Mouse (Mus musculus) hindbrain, embryonic 13.5 days (tissue): ENCODE data around the gene Ube3b. TPM values are rescaled to one million over a fixed set of nuclear protein-coding genes. Genes with fewer than 3 reads are reported as not detected.

Experiments
- ATAC-seq: fragments of 200-750 bp; cut with Nextera tagmentation; 2 replicates; pipeline ENCODE4 v1.8.0; 2017; ENCODE audit warnings: moderate TSS enrichment; ENCODE audit not compliant: low FRiP score
- H3K27ac ChIP-seq: fragments of 300-500 bp; sonication (generic); 2 replicates; pipeline ENCODE4 v1.5.1; 2015; ENCODE audit warnings: inconsistent platforms, mild to moderate bottlenecking, moderate library complexity
- H3K27me3 ChIP-seq: fragments of 300-500 bp; sonication (generic); 2 replicates; pipeline ENCODE4 v1.6.1; 2015; ENCODE audit warnings: mild to moderate bottlenecking, inconsistent platforms
- H3K36me3 ChIP-seq: fragments of 300-500 bp; sonication (generic); 2 replicates; pipeline ENCODE4 v1.6.1; 2015; ENCODE audit warnings: mild to moderate bottlenecking, inconsistent platforms
- H3K4me1 ChIP-seq: fragments of 300-500 bp; sonication (generic); replicated peaks from 2 replicates; pipeline ENCODE4 v1.6.1; 2015; ENCODE audit warnings: inconsistent platforms
- H3K4me2 ChIP-seq: fragments of 300-500 bp; sonication (generic); 2 replicates; pipeline ENCODE4 v1.6.1; 2015; ENCODE audit warnings: inconsistent platforms, mild to moderate bottlenecking, moderate library complexity
- H3K4me3 ChIP-seq: fragments of 300-500 bp; sonication (generic); 2 replicates; pipeline ENCODE4 v1.5.1; 2015; ENCODE audit warnings: mild to moderate bottlenecking, inconsistent platforms
- H3K9ac ChIP-seq: fragments of 300-500 bp; sonication (generic); 2 replicates; pipeline ENCODE4 v1.6.1; 2015; ENCODE audit warnings: mild to moderate bottlenecking, inconsistent platforms
- H3K9me3 ChIP-seq: fragments of 300-500 bp; sonication (generic); 2 replicates; pipeline ENCODE4 v1.6.1; 2016; ENCODE audit warnings: inconsistent platforms
- WGBS: fragments of 180-500 bp; shearing (Covaris S2); methylation state at CpG from one replicate; pipeline ENCODE4 v1.1.7; 2015; 5-methylcytosine and 5-hydroxymethylcytosine counted together
- polyA plus RNA-seq: library from polyadenylated mRNA; unstranded; fragments of >200 nt; fragmentation: Nextera tagmentation; extraction: Ambion mirVana; gene quantifications from 2 replicates; pipeline ENCODE4 v1.2.1, GENCODE M21; 2015

Gene Ube3b
- polyA plus RNA-seq, 1 experiment from 2014 or later = 41.6 TPM

GRCm38 (mm10) chr5:114435588-114435987, 55.2 kb downstream of the Ube3b start:
- peaks cover 33% of the 10 kb centered on the region for H3K36me3 ChIP-seq
- H3K27me3 ChIP-seq = no peaks in the 10 kb centered on the region
- no peak overlapping the region for H3K4me2 ChIP-seq
- no peaks in the 10 kb centered on the region for H3K4me1 ChIP-seq
- no peak overlapping the region for H3K9ac ChIP-seq
- ATAC-seq = no peak
- no peak overlapping the region for H3K4me3 ChIP-seq
- no peak overlapping the region for H3K27ac ChIP-seq
- 94% methylated on average over 14 of the region's 14 CpGs for WGBS
- H3K9me3 ChIP-seq = no peaks in the 10 kb centered on the region

GRCm38 (mm10) chr5:114443566-114444367, 63.4 kb downstream of the Ube3b start, which contains the start of the genes Mmab and Mvk:
Gene Mmab (minus strand): TSS chr5:114444060.
Gene Mvk (plus strand): TSS chr5:114444269.
- H3K9ac ChIP-seq = peak within 1 kb of the TSS; percentile 82
- no peaks in the 10 kb centered on the region for H3K9me3 ChIP-seq
- peaks cover 10% of the 10 kb centered on the region for H3K4me1 ChIP-seq
- no peaks in the 10 kb centered on the region for H3K27me3 ChIP-seq
- peak within 1 kb of the TSS; percentile 87 for H3K27ac ChIP-seq
- peaks cover 25% of the 10 kb centered on the region for H3K36me3 ChIP-seq
- H3K4me3 ChIP-seq = peak within 1 kb of the TSS; percentile 79
- WGBS = 3% methylated on average over 43 of the region's 43 CpGs
- H3K4me2 ChIP-seq = peak within 1 kb of the TSS; percentile 85
- ATAC-seq = peak; percentile 98

- ATAC-seq = peak; percentile 59
- peaks cover 12% of the 10 kb centered on the region for H3K4me1 ChIP-seq
- peak overlapping the region; percentile 85 for H3K4me2 ChIP-seq
- peak overlapping the region; percentile 82 for H3K9ac ChIP-seq
- peaks cover 29% of the 10 kb centered on the region for H3K36me3 ChIP-seq
- 1% methylated on average over 21 of the region's 21 CpGs for WGBS
- H3K27me3 ChIP-seq = no peaks in the 10 kb centered on the region
- peak overlapping the region; percentile 79 for H3K4me3 ChIP-seq
- no peaks in the 10 kb centered on the region for H3K9me3 ChIP-seq
- no peak overlapping the region for H3K27ac ChIP-seq
These were observed 63.9 kb downstream of the Ube3b start for GRCm38 (mm10) chr5:114444368-114444692.

GRCm38 (mm10) chr5:114449011-114449410, 68.6 kb downstream of the Ube3b start:
- Histone ChIP-seq H3K9ac (no peak overlapping the region), H3K36me3 (peaks cover 70% of the 10 kb centered on the region), H3K27me3 (no peaks in the 10 kb centered on the region), H3K9me3 (no peaks in the 10 kb centered on the region), H3K27ac (no peak overlapping the region), H3K4me1 (peaks cover 12% of the 10 kb centered on the region), H3K4me3 (no peak overlapping the region), H3K4me2 (no peak overlapping the region)
- WGBS = 94% methylated on average over 4 of the region's 4 CpGs
- no peak for ATAC-seq

GRCm38 (mm10) chr5:114456287-114456686, 75.9 kb downstream of the Ube3b start:
- H3K9me3 ChIP-seq = no peaks in the 10 kb centered on the region
- peaks cover 14% of the 10 kb centered on the region; the same call in 1 of the 2 replicates for H3K4me1 ChIP-seq
- no peak for ATAC-seq
- peaks cover 31% of the 10 kb centered on the region for H3K36me3 ChIP-seq
- no peak overlapping the region for H3K4me3 ChIP-seq
- peak overlapping the region; percentile 18; the same call in 1 of the 2 replicates for H3K27ac ChIP-seq
- no peak overlapping the region for H3K9ac ChIP-seq
- WGBS = 69% methylated on average over 9 of the region's 9 CpGs
- H3K27me3 ChIP-seq = no peaks in the 10 kb centered on the region
- H3K4me2 ChIP-seq = no peak overlapping the region

- 79% methylated on average over 16 of the region's 16 CpGs for WGBS
- ATAC-seq = no peak
- H3K4me2 ChIP-seq = no peak overlapping the region
- H3K36me3 ChIP-seq = peaks cover 22% of the 10 kb centered on the region
- no peak overlapping the region for H3K27ac ChIP-seq
- H3K27me3 ChIP-seq = no peaks in the 10 kb centered on the region
- no peak overlapping the region for H3K4me3 ChIP-seq
- H3K4me1 ChIP-seq = peaks cover 16% of the 10 kb centered on the region; the same call in 1 of the 2 replicates
- no peaks in the 10 kb centered on the region for H3K9me3 ChIP-seq
- H3K9ac ChIP-seq = no peak overlapping the region
These were observed 76.7 kb downstream of the Ube3b start for GRCm38 (mm10) chr5:114456995-114457605.

- no peak for ATAC-seq
- Histone ChIP-seq H3K36me3 (no peaks in the 10 kb centered on the region), H3K27me3 (no peaks in the 10 kb centered on the region; the same call in 1 of the 2 replicates), H3K27ac (no peak overlapping the region), H3K9ac (no peak overlapping the region), H3K4me2 (no peak overlapping the region), H3K4me3 (no peak overlapping the region), H3K4me1 (peaks cover 41% of the 10 kb centered on the region), H3K9me3 (no peaks in the 10 kb centered on the region)
- 6% methylated on average over 7 of the region's 7 CpGs for WGBS
These were observed 80.8 kb downstream of the Ube3b start for GRCm38 (mm10) chr5:114461238-114461637.

- Histone ChIP-seq H3K9me3 (no peaks in the 10 kb centered on the region), H3K4me3 (no peak overlapping the region), H3K4me2 (no peak overlapping the region), H3K9ac (no peak overlapping the region), H3K36me3 (no peaks in the 10 kb centered on the region), H3K27me3 (no peaks in the 10 kb centered on the region; the same call in 1 of the 2 replicates), H3K4me1 (peaks cover 50% of the 10 kb centered on the region), H3K27ac (no peak overlapping the region)
- WGBS = 82% methylated on average over 24 of the region's 24 CpGs
- ATAC-seq = no peak
These were observed 81.9 kb downstream of the Ube3b start for GRCm38 (mm10) chr5:114462067-114463040.

GRCm38 (mm10) chr5:114464561-114464960, 84.2 kb downstream of the Ube3b start:
- Histone ChIP-seq H3K4me1 (peaks cover 67% of the 10 kb centered on the region), H3K4me3 (no peak overlapping the region), H3K4me2 (no peak overlapping the region), H3K9me3 (no peaks in the 10 kb centered on the region), H3K36me3 (no peaks in the 10 kb centered on the region), H3K27me3 (peaks cover 3% of the 10 kb centered on the region; the same call in 1 of the 2 replicates), H3K27ac (peak overlapping the region; percentile 32; the same call in 1 of the 2 replicates), H3K9ac (no peak overlapping the region)
- ATAC-seq = no peak
- WGBS = 82% methylated on average over 2 of the region's 2 CpGs

- WGBS = 44% methylated on average over 7 of the region's 7 CpGs
- H3K27ac ChIP-seq = no peak overlapping the region
- 0 out of 2 replicates have a peak overlapping the region, but pooled peaks have one; percentile 9 for H3K9ac ChIP-seq
- ATAC-seq = no peak
- peaks cover 59% of the 10 kb centered on the region for H3K4me1 ChIP-seq
- H3K36me3 ChIP-seq = no peaks in the 10 kb centered on the region
- H3K9me3 ChIP-seq = no peaks in the 10 kb centered on the region
- H3K27me3 ChIP-seq = peaks cover 11% of the 10 kb centered on the region; the same call in 1 of the 2 replicates
- no peak overlapping the region for H3K4me2 ChIP-seq
- no peak overlapping the region for H3K4me3 ChIP-seq
These were observed 85.2 kb downstream of the Ube3b start for GRCm38 (mm10) chr5:114465641-114466040.

GRCm38 (mm10) chr5:114467019-114467418, 86.6 kb downstream of the Ube3b start:
- Histone ChIP-seq H3K9me3 (no peaks in the 10 kb centered on the region), H3K27ac (peak overlapping the region; percentile 91), H3K4me1 (peaks cover 55% of the 10 kb centered on the region), H3K4me2 (peak overlapping the region; percentile 50), H3K27me3 (peaks cover 12% of the 10 kb centered on the region; the same call in 1 of the 2 replicates), H3K36me3 (no peaks in the 10 kb centered on the region), H3K4me3 (peak overlapping the region; percentile 25), H3K9ac (peak overlapping the region; percentile 40; the same call in 1 of the 2 replicates)
- no peak for ATAC-seq
- WGBS = under 1% methylated on average over 11 of the region's 11 CpGs
